Mouse (Mus musculus) cerebellum, postnatal 10 days (tissue): ENCODE results near the gene Rexo1.

Experiments
- DNase-seq, 2 experiments: peaks; one replicate each; pipeline ENCODE4 v3.0.0; 2021; ENCODE audit warnings: mixed read lengths in 2 of 2

Rexo1 gene

GRCm38 (mm10) chr10:80553997-80554396 is 7.4 kb downstream of the Rexo1 start:
- no peak for DNase-seq

GRCm38 (mm10) chr10:80553575-80553974 is 7.8 kb downstream of the Rexo1 start:
- no peak for DNase-seq

GRCm38 (mm10) chr10:80552364-80552763 is 9.0 kb downstream of the Rexo1 start:
- no peak for DNase-seq

- no peak for DNase-seq
Observed at GRCm38 (mm10) chr10:80549279-80549678, 12.1 kb downstream of the Rexo1 start.

GRCm38 (mm10) chr10:80548428-80549006 is 12.8 kb downstream of the Rexo1 start:
- DNase-seq = peak; percentile 91 to 92

GRCm38 (mm10) chr10:80547539-80547938 is 13.8 kb downstream of the Rexo1 start:
- no peak for DNase-seq

- DNase-seq = no peak
Observed at GRCm38 (mm10) chr10:80546945-80547344, 14.4 kb downstream of the Rexo1 start.

GRCm38 (mm10) chr10:80545590-80545989 is 15.8 kb downstream of the Rexo1 start:
- peak in 1 of 2 experiments; percentile 6 for DNase-seq

- peak; percentile 49 to 68 for DNase-seq
Observed at GRCm38 (mm10) chr10:80543873-80544272, 17.5 kb downstream of the Rexo1 start.

- DNase-seq = no peak
Observed at GRCm38 (mm10) chr10:80539493-80539892, 21.9 kb downstream of the Rexo1 start.

- peak; percentile 63 to 71 for DNase-seq
Observed at GRCm38 (mm10) chr10:80538710-80539394, 22.5 kb downstream of the Rexo1 start, which contains the start of gene Atp8b3. Gene Atp8b3, minus strand, starts transcription at chr10:80539124.

- no peak for DNase-seq
Observed at GRCm38 (mm10) chr10:80538180-80538579, 23.2 kb downstream of the Rexo1 start.

GRCm38 (mm10) chr10:80535711-80536110 is 25.6 kb downstream of the Rexo1 start:
- DNase-seq = no peak

- no peak for DNase-seq
Observed at GRCm38 (mm10) chr10:80535071-80535470, 26.3 kb downstream of the Rexo1 start.

GRCm38 (mm10) chr10:80533704-80534103 is 27.7 kb downstream of the Rexo1 start:
- DNase-seq = no peak

- no peak for DNase-seq
Observed at GRCm38 (mm10) chr10:80532783-80533182, 28.6 kb downstream of the Rexo1 start.

- peak; percentile 59 to 63 for DNase-seq
Observed at GRCm38 (mm10) chr10:80526172-80526571, 35.2 kb downstream of the Rexo1 start.

GRCm38 (mm10) chr10:80523299-80523698 is 38.1 kb downstream of the Rexo1 start:
- DNase-seq = no peak

- DNase-seq = no peak
Observed at GRCm38 (mm10) chr10:80519287-80519686, 42.1 kb downstream of the Rexo1 start.

GRCm38 (mm10) chr10:80513739-80514138 is 47.6 kb downstream of the Rexo1 start:
- no peak for DNase-seq

GRCm38 (mm10) chr10:80510273-80510660 is 51.1 kb downstream of the Rexo1 start:
- DNase-seq = no peak

- DNase-seq = peak; percentile 90 to 95
Observed at GRCm38 (mm10) chr10:80509412-80510272, 51.7 kb downstream of the Rexo1 start.

- peak; percentile 81 to 86 for DNase-seq
Observed at GRCm38 (mm10) chr10:80506222-80506621, 55.1 kb downstream of the Rexo1 start.

GRCm38 (mm10) chr10:80504724-80505123 is 56.6 kb downstream of the Rexo1 start:
- no peak for DNase-seq
